Mouse (Mus musculus): ENCODE data around the gene Mllt3. TPM values are rescaled to one million over a fixed set of nuclear protein-coding genes. Genes with fewer than 3 reads are reported as not detected.

Mllt3 gene
- polyA plus RNA-seq, 1 experiment from 2014 or later = 95.2 TPM

- H3K9ac ChIP-seq = peak overlapping the region; percentile 90
- peak; percentile 77 for ATAC-seq (replicated peaks)
- peak overlapping the region; percentile 96 for H3K27ac ChIP-seq
- H3K4me2 ChIP-seq = peak overlapping the region; percentile 76
- WGBS = under 1% methylated on average over 71 of the region's 100 CpGs
- 0 out of 2 replicates have a peak, but pooled peaks cover 3% of the 10 kb centered on the region for H3K27me3 ChIP-seq (replicated peaks)
- H3K36me3 ChIP-seq (replicated peaks) = no peaks in the 10 kb centered on the region
- H3K4me1 ChIP-seq = peaks cover 52% of the 10 kb centered on the region
- H3K4me3 ChIP-seq = peak overlapping the region; percentile 93
- H3K9me3 ChIP-seq = no peaks in the 10 kb centered on the region
Observed at GRCm38 (mm10) chr4:88032151-88033098, 739 bp downstream of the Mllt3 start.

DNA sequence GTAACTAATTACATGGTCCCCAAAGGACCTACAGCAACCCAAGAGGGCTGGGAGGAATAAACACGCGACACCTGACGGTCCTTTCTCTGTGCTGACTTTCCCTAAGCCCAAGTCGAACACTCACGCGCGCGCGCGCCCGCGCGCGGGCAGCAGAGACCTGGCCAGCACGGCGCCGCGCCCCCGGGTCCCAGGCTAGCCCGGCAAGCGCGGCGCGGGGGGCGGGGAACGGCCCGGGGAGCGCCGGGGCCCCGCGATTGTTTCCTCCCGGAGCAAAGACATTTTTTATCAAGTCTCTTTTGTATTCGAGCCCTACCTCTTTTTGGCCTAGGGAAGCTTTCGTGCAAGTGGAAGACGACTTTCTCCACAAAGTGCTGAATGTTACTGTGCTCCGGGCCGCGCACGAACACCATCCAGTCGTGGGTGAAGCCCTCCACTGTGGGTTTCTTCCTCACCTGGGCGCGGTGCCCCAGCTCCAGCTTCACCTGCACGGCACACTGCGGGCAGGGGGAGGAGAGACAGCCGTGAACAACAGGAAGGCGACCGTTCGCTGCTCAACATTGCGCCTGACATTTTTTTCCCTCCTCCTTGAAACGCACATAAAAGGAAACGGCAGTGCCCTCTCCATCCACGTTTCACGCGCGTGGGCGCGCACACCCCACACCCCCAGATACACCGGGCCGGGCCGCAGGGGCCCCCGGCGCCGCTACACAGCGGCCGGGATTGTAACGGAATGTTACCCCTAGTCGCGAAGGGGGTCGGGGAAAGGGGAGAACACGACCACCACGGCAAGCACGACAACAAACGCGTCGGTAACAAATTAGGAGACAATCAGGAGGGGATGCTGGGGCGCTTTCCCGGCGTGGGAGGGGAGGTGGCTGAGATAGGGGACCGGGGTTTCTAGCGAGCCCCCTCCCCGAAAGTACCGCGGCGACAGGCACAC lies 1.7 kb downstream of the Mllt3 start:
- Histone ChIP-seq H3K9me3 (no peaks in the 10 kb centered on the region), H3K9ac (peak overlapping the region; percentile 90), H3K4me1 (peaks cover 53% of the 10 kb centered on the region), H3K27me3 (replicated peaks) (0 out of 2 replicates have a peak, but pooled peaks cover 3% of the 10 kb centered on the region), H3K4me2 (peak overlapping the region; percentile 76), H3K36me3 (replicated peaks) (no peaks in the 10 kb centered on the region), H3K4me3 (peak overlapping the region; percentile 93), H3K27ac (peak overlapping the region; percentile 96)
- 0 out of 2 replicates have a peak, but pooled peaks have one; percentile 3 for ATAC-seq (replicated peaks)
- under 1% methylated on average over 84 of the region's 84 CpGs for WGBS

GRCm38 (mm10) chr4:88023567-88023966 lies 9.6 kb downstream of the Mllt3 start:
- no peak for ATAC-seq (replicated peaks)
- H3K4me2 ChIP-seq = no peak overlapping the region
- no peaks in the 10 kb centered on the region; the same call in 1 of the 2 replicates for H3K36me3 ChIP-seq (replicated peaks)
- H3K4me3 ChIP-seq = no peak overlapping the region
- H3K9ac ChIP-seq = no peak overlapping the region
- H3K27me3 ChIP-seq (replicated peaks) = no peaks in the 10 kb centered on the region
- H3K4me1 ChIP-seq = peaks cover 19% of the 10 kb centered on the region
- H3K27ac ChIP-seq = no peak overlapping the region
- WGBS = 81% methylated on average over 5 of the region's 5 CpGs
- H3K9me3 ChIP-seq = no peaks in the 10 kb centered on the region

- no peaks in the 10 kb centered on the region for H3K27me3 ChIP-seq (replicated peaks)
- H3K27ac ChIP-seq = no peak overlapping the region
- peaks cover 17% of the 10 kb centered on the region for H3K4me1 ChIP-seq
- H3K9me3 ChIP-seq = no peaks in the 10 kb centered on the region
- H3K9ac ChIP-seq = no peak overlapping the region
- WGBS = 9% methylated on average over 1 of the region's 1 CpGs
- no peak for ATAC-seq (replicated peaks)
- no peak overlapping the region for H3K4me2 ChIP-seq
- H3K36me3 ChIP-seq (replicated peaks) = no peaks in the 10 kb centered on the region; the same call in 1 of the 2 replicates
- no peak overlapping the region for H3K4me3 ChIP-seq
Observed at GRCm38 (mm10) chr4:88022623-88023022, 10.5 kb downstream of the Mllt3 start.

- Histone ChIP-seq H3K27me3 (replicated peaks) (no peaks in the 10 kb centered on the region), H3K9ac (no peak overlapping the region), H3K9me3 (no peaks in the 10 kb centered on the region), H3K36me3 (replicated peaks) (no peaks in the 10 kb centered on the region; the same call in 1 of the 2 replicates), H3K4me1 (peaks cover 28% of the 10 kb centered on the region), H3K4me3 (no peak overlapping the region), H3K27ac (no peak overlapping the region), H3K4me2 (no peak overlapping the region)
- WGBS = 58% methylated on average over 5 of the region's 5 CpGs
- 0 out of 2 replicates have a peak, but pooled peaks have one; percentile 34 for ATAC-seq (replicated peaks)
Observed at GRCm38 (mm10) chr4:88020421-88020820, 12.7 kb downstream of the Mllt3 start.

GRCm38 (mm10) chr4:88019645-88020044 lies 13.5 kb downstream of the Mllt3 start:
- Histone ChIP-seq H3K27me3 (replicated peaks) (no peaks in the 10 kb centered on the region), H3K9ac (no peak overlapping the region), H3K4me3 (no peak overlapping the region), H3K36me3 (replicated peaks) (no peaks in the 10 kb centered on the region; the same call in 1 of the 2 replicates), H3K4me1 (peaks cover 36% of the 10 kb centered on the region), H3K9me3 (no peaks in the 10 kb centered on the region), H3K27ac (no peak overlapping the region), H3K4me2 (no peak overlapping the region)
- no peak for ATAC-seq (replicated peaks)
- 80% methylated on average over 4 of the region's 4 CpGs for WGBS

GRCm38 (mm10) chr4:88017452-88018350 lies 15.5 kb downstream of the Mllt3 start:
- 25% methylated on average over 18 of the region's 18 CpGs for WGBS
- H3K27me3 ChIP-seq (replicated peaks) = no peaks in the 10 kb centered on the region
- H3K9ac ChIP-seq = no peak overlapping the region
- peak; percentile 68 for ATAC-seq (replicated peaks)
- H3K4me2 ChIP-seq = peak overlapping the region; percentile 24
- no peak overlapping the region for H3K4me3 ChIP-seq
- no peaks in the 10 kb centered on the region for H3K36me3 ChIP-seq (replicated peaks)
- no peak overlapping the region for H3K27ac ChIP-seq
- peaks cover 55% of the 10 kb centered on the region for H3K4me1 ChIP-seq
- H3K9me3 ChIP-seq = no peaks in the 10 kb centered on the region

GRCm38 (mm10) chr4:88015765-88016164 lies 17.4 kb downstream of the Mllt3 start:
- Histone ChIP-seq H3K4me2 (no peak overlapping the region), H3K4me3 (no peak overlapping the region), H3K36me3 (replicated peaks) (no peaks in the 10 kb centered on the region), H3K9ac (no peak overlapping the region), H3K27ac (no peak overlapping the region), H3K9me3 (no peaks in the 10 kb centered on the region), H3K27me3 (replicated peaks) (no peaks in the 10 kb centered on the region), H3K4me1 (peaks cover 70% of the 10 kb centered on the region)
- WGBS = 89% methylated on average over 5 of the region's 5 CpGs
- ATAC-seq (replicated peaks) = no peak

DNA sequence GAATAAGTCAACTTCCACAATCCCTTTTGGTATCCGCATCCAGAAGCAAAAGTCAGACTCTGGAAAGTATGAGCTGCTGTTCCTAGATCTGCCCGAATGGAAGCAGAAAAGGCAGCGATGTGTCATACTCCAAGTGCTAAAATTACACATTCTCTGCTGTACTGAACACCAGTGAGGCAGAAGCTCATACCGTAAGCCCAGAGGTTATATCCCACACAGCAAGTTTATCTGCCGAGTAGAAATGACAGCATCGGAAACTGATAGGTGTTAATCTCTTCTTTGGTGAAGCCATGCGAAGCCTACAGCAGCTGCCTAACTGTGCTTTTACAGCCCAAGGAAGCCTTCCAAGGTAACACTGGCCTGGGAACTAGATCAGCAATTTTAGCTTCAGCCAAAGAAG lies 17.9 kb downstream of the Mllt3 start:
- peaks cover 70% of the 10 kb centered on the region for H3K4me1 ChIP-seq

DNA sequence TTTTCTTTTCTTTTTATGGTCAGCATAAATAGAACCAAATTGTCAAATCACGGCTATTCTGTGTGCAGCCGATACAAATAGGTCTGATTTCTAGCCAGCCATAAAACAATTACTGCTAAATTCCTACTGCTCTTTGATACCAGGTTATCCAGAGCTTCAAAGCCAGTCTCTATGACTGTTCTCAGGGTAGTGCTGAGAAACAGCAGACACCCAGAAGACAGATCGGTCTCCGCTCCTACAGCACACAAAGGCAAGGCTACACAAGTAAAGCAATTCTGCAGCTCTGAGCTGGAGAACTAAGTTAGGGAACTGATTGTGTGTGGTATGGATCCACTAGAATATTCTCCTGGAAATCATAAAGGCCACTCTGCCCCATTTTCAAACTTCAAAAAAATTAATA lies 20.4 kb downstream of the Mllt3 start:
- Histone ChIP-seq H3K36me3 (replicated peaks) (no peaks in the 10 kb centered on the region), H3K27me3 (replicated peaks) (no peaks in the 10 kb centered on the region), H3K4me2 (peak overlapping the region; percentile 26; the same call in 1 of the 2 replicates), H3K4me1 (peaks cover 58% of the 10 kb centered on the region), H3K9ac (no peak overlapping the region), H3K27ac (no peak overlapping the region), H3K4me3 (no peak overlapping the region), H3K9me3 (no peaks in the 10 kb centered on the region)
- no peak for ATAC-seq (replicated peaks)
- WGBS = 45% methylated on average over 4 of the region's 4 CpGs

More for the DNA sequence above, 17.9 kb downstream of the Mllt3 start:
- ATAC-seq (replicated peaks) = no peak
- Histone ChIP-seq H3K36me3 (replicated peaks) (no peaks in the 10 kb centered on the region), H3K27me3 (replicated peaks) (no peaks in the 10 kb centered on the region), H3K9ac (no peak overlapping the region), H3K4me2 (no peak overlapping the region), H3K27ac (no peak overlapping the region), H3K4me3 (no peak overlapping the region), H3K9me3 (no peaks in the 10 kb centered on the region)
- WGBS = 69% methylated on average over 7 of the region's 7 CpGs

GRCm38 (mm10) chr4:88011870-88012572 lies 21.1 kb downstream of the Mllt3 start:
- no peak overlapping the region for H3K4me3 ChIP-seq
- no peak overlapping the region for H3K27ac ChIP-seq
- no peaks in the 10 kb centered on the region for H3K27me3 ChIP-seq (replicated peaks)
- H3K4me2 ChIP-seq = no peak overlapping the region
- H3K4me1 ChIP-seq = peaks cover 50% of the 10 kb centered on the region
- no peaks in the 10 kb centered on the region for H3K36me3 ChIP-seq (replicated peaks)
- H3K9me3 ChIP-seq = no peaks in the 10 kb centered on the region
- WGBS = 67% methylated on average over 4 of the region's 4 CpGs
- ATAC-seq (replicated peaks) = no peak
- H3K9ac ChIP-seq = no peak overlapping the region
